Mouse (Mus musculus): ENCODE data around the gene Cel. TPM values are rescaled to one million over a fixed set of nuclear protein-coding genes. Genes with fewer than 3 reads are reported as not detected.

Cel gene
- polyA plus RNA-seq, 1 experiment from 2014 or later: 0.10 TPM

DNA sequence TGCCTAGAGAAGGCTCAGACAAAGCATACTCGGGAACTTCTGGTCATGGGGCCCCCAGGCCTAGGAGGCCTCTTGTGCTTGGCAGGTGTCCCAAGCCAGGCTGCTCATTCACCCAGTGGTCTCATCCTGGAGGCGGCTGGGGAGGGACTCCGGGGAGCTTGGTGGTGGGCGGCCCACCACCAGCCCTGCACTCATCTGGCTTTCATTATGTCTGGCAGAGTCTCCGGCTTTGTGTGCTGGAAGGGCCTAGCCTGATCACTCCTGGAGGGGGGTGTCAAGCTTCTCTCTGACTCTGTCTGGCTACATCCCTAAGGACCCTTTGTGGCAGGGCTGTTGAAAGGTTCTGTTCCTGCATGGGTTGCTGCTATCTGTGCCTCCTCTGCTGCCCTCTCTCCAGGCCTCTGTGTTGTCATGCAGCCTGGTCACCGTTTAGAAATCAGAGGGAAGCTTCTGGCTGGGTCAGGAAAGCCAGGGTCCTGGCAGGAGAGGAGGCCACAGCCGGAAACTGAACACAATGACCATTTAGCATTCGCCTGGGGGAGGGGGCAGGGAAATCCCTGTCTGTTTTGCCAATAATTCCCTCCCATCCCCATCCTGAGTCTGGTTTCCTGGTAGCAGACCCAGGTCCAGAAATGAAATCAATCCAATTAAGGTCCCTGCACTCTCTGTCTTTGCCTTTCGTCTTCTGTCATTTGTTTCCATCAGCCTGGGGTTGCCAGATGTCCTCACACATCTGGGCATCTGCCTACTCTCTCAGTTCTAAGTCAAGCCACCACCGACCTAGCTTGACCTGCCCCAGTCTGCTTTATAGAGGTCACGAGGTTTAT, 28.6 kb downstream of the Cel start:
- Histone ChIP-seq H3K9ac (replicated peaks) (peak overlapping the region; percentile 71), H3K4me1 (peaks cover 88% of the 10 kb centered on the region), H3K36me3 (no peaks in the 10 kb centered on the region), H3K27ac (replicated peaks) (peak overlapping the region; percentile 89), H3K27me3 (no peaks in the 10 kb centered on the region), H3K4me3 (peak overlapping the region; percentile 52), H3K4me2 (replicated peaks) (peak overlapping the region; percentile 84), H3K9me3 (no peaks in the 10 kb centered on the region)
- WGBS: 26% methylated on average over 11 of the region's 11 CpGs
- peak; percentile 24; the same call in 1 of the 2 replicates for ATAC-seq (replicated peaks)

DNA sequence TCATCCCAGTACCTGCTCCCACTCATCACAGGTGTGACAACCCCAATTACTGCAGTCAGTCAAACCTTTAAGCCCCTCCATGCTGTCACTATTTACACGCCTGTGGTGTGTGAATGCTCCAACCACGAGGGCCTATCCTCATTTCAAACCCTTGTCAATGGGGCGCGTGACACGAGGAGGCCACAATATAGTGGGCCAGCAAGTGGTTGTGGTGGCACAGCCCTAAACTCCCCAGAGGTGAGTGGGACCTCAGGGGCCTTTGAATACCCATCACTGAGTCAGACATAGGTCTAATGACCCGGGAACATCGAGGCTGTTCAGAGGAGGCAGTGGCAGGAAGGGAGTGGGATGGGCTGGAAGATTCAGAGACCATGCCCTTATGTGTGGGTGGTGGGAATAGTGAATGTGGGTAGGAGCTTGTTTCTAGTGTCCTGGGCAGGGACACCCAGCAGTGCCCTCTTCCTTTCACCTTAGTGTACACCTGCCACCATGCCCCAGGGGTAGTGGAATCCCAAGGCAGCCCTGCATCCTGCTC, 29.2 kb downstream of the Cel start:
- peak overlapping the region; percentile 89 for H3K27ac ChIP-seq (replicated peaks)
- H3K36me3 ChIP-seq: no peaks in the 10 kb centered on the region
- 53% methylated on average over 7 of the region's 7 CpGs for WGBS
- 0 out of 2 replicates have a peak, but pooled peaks have one; percentile 5 for ATAC-seq (replicated peaks)
- peak overlapping the region; percentile 52 for H3K4me3 ChIP-seq
- peaks cover 87% of the 10 kb centered on the region for H3K4me1 ChIP-seq
- H3K9ac ChIP-seq (replicated peaks): peak overlapping the region; percentile 71
- H3K4me2 ChIP-seq (replicated peaks): peak overlapping the region; percentile 84
- no peaks in the 10 kb centered on the region for H3K27me3 ChIP-seq
- no peaks in the 10 kb centered on the region for H3K9me3 ChIP-seq

DNA sequence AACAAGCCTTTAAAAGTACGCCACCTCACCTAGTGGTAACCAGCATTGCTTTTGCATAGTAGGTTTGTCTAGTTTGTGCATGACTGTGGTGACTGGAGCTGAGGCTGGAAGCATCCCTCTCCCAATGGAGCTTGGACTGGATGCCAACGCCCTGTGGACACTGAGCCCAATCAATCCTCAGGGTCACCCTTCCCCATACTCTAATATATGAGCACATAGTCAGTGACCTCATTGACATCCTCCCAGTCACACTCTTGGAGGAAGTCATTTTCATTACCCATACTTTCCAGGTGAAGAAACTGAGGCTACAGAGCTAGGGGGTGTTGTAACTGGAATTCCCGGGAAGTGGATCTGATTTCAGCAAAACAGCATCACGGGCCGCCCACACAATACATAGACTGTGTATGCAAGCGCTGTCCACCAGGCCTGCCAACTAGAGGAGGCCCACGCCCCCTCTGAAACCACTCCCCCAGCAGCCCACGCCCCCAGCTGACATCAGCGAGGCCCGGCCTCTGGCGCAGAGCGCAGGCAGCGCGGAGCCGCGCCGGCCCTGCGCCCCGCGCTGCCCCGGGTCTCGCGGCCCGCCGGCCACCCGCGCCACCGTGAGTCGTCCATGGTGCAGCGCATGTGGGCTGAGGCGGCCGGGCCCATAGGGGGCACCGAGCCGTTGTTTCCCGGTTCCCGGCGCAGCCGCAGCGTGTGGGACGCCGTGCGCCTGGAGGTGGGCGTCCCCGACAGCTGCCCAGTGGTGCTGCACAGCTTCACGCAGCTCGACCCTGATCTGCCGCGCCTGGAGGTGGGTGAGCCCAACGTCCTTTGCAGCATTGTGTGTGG, 30.0 kb downstream of the Cel start:
- Histone ChIP-seq H3K36me3 (no peaks in the 10 kb centered on the region), H3K4me1 (peaks cover 83% of the 10 kb centered on the region), H3K4me2 (replicated peaks) (peak overlapping the region; percentile 84), H3K9me3 (no peaks in the 10 kb centered on the region), H3K4me3 (peak overlapping the region; percentile 52), H3K27ac (replicated peaks) (peak overlapping the region; percentile 89), H3K27me3 (no peaks in the 10 kb centered on the region), H3K9ac (replicated peaks) (peak overlapping the region; percentile 71)
- peak; percentile 87 for ATAC-seq (replicated peaks)
- WGBS: 3% methylated on average over 49 of the region's 49 CpGs

DNA sequence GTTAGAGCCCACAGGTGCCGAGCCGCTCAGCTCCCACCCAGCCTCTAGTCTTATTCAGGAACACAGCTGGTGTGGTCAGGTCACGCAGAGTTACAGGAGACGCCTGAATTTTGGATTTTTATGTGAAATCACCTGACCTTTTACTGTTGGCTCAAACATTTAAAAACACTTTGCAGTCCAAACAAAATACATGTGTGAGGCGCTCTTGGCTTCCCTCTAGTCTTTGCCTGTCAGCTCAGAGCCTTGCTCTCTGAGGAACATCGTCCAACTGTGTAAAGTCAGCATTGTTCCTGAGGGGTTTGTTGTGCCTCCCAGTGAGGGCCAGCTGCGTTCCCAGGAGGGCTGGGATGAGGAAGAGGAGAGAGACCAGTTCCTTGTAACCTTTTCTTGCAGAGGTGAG, 32.9 kb downstream of the Cel start:
- Histone ChIP-seq H3K27me3 (no peaks in the 10 kb centered on the region), H3K9ac (replicated peaks) (no peak overlapping the region), H3K4me1 (peaks cover 82% of the 10 kb centered on the region), H3K36me3 (no peaks in the 10 kb centered on the region), H3K4me3 (no peak overlapping the region), H3K4me2 (replicated peaks) (no peak overlapping the region), H3K27ac (replicated peaks) (0 out of 2 replicates have a peak overlapping the region, but pooled peaks have one; percentile 21), H3K9me3 (no peaks in the 10 kb centered on the region)
- 66% methylated on average over 7 of the region's 7 CpGs for WGBS
- no peak for ATAC-seq (replicated peaks)

DNA sequence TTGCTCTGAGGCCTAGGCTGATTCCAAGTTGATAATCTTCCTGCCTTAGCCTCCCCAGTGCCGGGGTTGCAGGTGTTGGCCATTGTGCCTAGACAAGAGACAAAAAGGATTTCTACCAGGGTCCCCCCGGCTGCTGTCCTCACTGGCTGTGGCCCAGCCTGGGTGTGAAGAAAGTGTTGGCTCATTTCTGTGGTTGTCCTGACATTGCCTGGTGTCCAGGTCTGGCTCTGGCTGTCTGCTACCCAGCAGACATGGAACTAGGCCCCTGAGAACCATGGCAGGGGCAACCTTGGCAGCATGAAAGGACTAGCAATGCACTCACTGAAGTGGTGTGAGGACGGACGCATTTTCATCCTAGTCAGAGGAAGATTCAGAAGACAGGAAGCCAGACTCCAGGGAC, 33.3 kb downstream of the Cel start:
- no peak overlapping the region for H3K9ac ChIP-seq (replicated peaks)
- H3K4me1 ChIP-seq: peaks cover 82% of the 10 kb centered on the region
- no peaks in the 10 kb centered on the region for H3K27me3 ChIP-seq
- WGBS: 71% methylated on average over 4 of the region's 4 CpGs
- H3K9me3 ChIP-seq: no peaks in the 10 kb centered on the region
- H3K36me3 ChIP-seq: no peaks in the 10 kb centered on the region
- H3K27ac ChIP-seq (replicated peaks): peak overlapping the region; percentile 21; the same call in 1 of the 2 replicates
- H3K4me2 ChIP-seq (replicated peaks): no peak overlapping the region
- no peak overlapping the region for H3K4me3 ChIP-seq
- ATAC-seq (replicated peaks): no peak

DNA sequence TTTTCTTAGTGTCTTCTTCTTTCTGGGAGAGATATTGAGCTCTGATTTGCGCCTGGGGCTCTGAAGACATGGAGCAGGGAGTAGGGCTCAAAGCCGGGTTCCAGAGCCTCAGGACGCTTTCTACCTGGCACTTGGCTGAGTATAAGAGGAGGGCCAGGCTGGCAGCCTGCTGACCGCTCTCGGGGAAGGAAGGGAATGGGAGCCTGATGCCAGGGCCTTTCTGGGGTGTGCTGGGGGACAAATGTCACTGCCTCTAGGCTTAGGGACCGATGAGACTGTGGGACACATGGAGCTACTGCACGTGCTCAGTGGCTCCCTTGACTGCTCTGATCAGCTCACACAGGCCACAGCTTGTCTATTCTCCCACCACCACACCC, 34.9 kb downstream of the Cel start:
- Histone ChIP-seq H3K9ac (replicated peaks) (no peak overlapping the region), H3K4me2 (replicated peaks) (no peak overlapping the region), H3K27ac (replicated peaks) (no peak overlapping the region), H3K4me3 (no peak overlapping the region), H3K27me3 (no peaks in the 10 kb centered on the region), H3K36me3 (no peaks in the 10 kb centered on the region), H3K9me3 (no peaks in the 10 kb centered on the region), H3K4me1 (peaks cover 82% of the 10 kb centered on the region)
- ATAC-seq (replicated peaks): no peak
- WGBS: 85% methylated on average over 7 of the region's 7 CpGs

DNA sequence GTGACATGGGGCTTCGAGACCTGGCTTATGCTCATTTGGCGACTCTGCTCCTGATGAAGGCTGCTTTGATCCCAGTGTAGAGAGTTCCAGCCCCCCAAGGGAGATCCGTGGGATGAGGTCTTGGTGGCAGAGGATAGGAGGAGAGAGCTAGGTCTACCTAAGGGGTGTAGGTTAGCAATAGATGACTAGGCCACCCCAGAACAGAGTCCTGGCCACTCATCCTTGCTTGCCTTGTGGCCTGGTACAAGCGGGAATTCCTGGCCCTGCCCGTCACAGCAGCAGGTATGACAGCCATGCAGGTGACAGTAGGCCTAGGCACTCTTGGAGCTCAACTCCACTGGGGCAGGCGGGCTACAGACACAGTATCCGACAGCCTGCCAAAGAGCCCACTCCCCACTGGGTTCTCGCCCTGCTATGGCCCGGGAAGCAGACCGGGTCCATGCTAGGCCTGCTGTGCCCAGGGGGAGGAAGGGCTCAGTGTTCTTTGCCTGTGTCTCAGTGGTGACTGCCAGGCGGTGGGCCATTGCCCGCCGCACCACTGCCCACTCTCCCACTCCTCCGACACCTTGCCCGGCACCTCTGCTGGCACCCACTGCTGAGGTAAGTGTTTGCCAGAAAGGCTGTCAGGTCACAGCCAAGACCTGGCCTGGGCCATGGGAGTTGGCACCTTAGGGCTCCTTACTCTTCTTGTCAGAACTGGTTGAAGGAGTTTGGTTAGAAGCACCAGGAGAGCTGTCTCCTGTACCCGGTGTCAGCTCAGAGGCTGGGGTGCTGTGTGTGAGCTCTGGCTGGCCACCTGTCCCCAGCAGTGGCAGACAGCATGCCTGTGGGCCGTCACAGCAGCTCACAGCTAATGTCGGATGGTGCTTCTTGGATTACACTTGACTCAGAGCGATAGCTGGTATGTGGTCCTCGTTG, 35.5 kb downstream of the Cel start:
- no peak overlapping the region for H3K9ac ChIP-seq (replicated peaks)
- no peaks in the 10 kb centered on the region for H3K36me3 ChIP-seq
- H3K4me3 ChIP-seq: no peak overlapping the region
- no peaks in the 10 kb centered on the region for H3K9me3 ChIP-seq
- H3K27ac ChIP-seq (replicated peaks): no peak overlapping the region
- ATAC-seq (replicated peaks): no peak
- H3K27me3 ChIP-seq: no peaks in the 10 kb centered on the region
- H3K4me2 ChIP-seq (replicated peaks): no peak overlapping the region
- WGBS: 84% methylated on average over 20 of the region's 20 CpGs
- peaks cover 79% of the 10 kb centered on the region for H3K4me1 ChIP-seq

DNA sequence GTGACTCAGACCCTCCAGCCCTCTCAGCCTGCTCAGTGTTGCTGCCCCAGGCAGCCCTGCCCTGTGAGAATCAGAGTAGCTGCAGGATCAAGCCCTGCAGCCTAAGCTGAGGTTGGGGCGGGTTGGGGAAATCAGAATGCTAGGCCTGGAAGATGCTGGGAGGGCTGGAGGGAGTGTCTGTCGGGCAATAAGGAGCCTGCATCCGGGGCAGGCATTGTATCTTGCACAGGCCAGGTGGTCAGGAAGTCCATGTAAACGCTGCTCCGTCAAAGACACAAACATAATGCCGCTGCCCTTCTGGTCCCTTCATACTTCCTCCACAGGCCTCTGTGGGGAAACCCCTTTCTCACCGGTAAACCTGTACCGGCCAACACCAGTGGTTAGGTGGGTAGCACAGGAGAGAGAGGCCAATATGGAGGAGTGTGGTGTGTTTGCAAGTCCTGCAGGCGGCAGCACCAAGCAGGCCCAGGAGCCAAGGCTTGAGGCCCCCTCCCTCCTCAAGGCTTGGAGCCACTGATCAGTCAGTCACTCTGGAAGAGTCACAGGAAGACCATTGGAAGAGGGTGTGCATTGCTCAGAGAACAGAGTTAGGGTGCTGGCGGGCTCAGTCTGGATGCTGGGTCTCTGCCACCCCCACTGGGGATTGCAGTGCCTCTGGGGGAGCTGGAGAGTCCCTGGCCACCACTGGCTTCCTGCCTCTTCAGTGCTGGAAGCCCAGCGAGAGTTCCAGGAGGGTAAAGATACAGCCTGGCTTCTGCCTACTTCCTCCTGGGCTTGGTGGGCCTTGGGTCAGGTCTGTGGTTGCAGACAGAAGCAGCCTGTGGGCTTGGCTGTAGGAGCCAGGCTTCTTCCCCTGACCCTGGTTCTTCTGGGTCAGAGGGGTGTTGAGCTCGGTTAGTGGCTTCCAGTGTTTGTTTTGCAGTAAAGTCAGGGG, 37.0 kb downstream of the Cel start:
- Histone ChIP-seq H3K4me3 (no peak overlapping the region), H3K36me3 (peaks cover 5% of the 10 kb centered on the region; the same call in 1 of the 2 replicates), H3K9ac (replicated peaks) (no peak overlapping the region), H3K9me3 (no peaks in the 10 kb centered on the region), H3K27me3 (no peaks in the 10 kb centered on the region), H3K4me2 (replicated peaks) (no peak overlapping the region; the same call in 1 of the 2 replicates), H3K27ac (replicated peaks) (peak overlapping the region; percentile 81), H3K4me1 (peaks cover 85% of the 10 kb centered on the region)
- no peak for ATAC-seq (replicated peaks)
- WGBS: 41% methylated on average over 12 of the region's 12 CpGs

DNA sequence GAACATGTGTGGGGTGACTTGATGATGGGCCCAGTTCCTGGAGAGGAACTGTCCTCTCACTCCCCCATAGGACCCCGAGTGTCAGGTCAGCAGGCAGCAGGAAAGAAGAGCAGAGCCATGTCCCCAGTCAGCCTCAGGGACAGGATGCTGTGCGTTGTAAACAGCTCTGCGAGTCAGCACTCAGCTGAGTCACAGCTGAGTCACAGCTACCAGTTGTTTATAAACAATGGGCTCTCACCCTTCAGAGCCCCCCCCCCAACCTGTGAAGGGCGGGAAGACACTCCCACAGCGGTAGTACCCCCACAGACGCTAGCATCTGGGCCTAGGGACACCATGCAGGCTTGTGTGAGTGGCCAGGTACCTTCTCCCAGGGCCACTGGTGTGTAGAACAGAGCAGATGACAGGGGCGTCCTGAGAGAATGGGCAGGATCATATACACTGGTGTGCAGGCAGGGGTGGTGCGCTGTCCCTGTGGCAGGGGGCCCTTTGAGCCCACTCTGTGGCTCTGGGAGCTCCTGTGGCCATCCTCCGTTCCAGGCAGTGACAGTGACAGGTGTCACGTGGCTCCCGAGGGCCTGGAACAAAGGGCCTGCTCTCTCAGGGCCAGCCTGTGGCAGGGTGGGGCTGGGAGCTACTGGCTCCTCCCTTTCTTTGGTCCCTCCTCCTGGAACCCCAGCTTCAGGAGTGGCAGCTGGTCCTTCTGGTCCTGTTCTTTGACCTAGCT, 37.8 kb downstream of the Cel start:
- peaks cover 5% of the 10 kb centered on the region; the same call in 1 of the 2 replicates for H3K36me3 ChIP-seq
- no peaks in the 10 kb centered on the region for H3K9me3 ChIP-seq
- no peaks in the 10 kb centered on the region for H3K27me3 ChIP-seq
- no peak overlapping the region for H3K9ac ChIP-seq (replicated peaks)
- peak; percentile 36 for ATAC-seq (replicated peaks)
- H3K27ac ChIP-seq (replicated peaks): peak overlapping the region; percentile 81
- no peak overlapping the region; the same call in 1 of the 2 replicates for H3K4me2 ChIP-seq (replicated peaks)
- no peak overlapping the region for H3K4me3 ChIP-seq
- 16% methylated on average over 11 of the region's 11 CpGs for WGBS
- peaks cover 88% of the 10 kb centered on the region for H3K4me1 ChIP-seq

DNA sequence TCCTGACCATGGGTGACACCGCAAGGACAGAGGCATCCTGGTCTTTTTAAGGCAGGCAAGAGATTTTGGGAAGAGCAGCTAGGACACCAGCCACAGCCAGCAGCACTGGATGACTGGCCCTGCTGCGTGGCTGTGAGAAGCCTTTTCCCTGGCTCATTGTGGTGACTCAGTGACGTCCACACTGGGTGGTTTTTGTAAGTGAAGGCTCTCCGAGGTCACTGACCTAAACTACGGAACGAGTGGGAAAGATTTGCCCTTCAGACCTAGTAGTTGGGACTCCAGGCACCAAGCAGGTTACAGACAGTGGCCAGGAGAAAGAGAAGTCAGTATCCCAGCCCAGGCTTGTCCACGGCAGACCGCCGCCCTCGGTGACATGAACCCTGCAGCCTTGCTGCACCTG, 38.8 kb downstream of the Cel start:
- H3K27ac ChIP-seq (replicated peaks): peak overlapping the region; percentile 81
- no peak for ATAC-seq (replicated peaks)
- H3K4me1 ChIP-seq: peaks cover 83% of the 10 kb centered on the region
- peaks cover 5% of the 10 kb centered on the region; the same call in 1 of the 2 replicates for H3K36me3 ChIP-seq
- H3K9me3 ChIP-seq: no peaks in the 10 kb centered on the region
- H3K4me3 ChIP-seq: no peak overlapping the region
- no peak overlapping the region for H3K9ac ChIP-seq (replicated peaks)
- no peaks in the 10 kb centered on the region for H3K27me3 ChIP-seq
- no peak overlapping the region for H3K4me2 ChIP-seq (replicated peaks)
- WGBS: 77% methylated on average over 10 of the region's 10 CpGs
